Mouse (Mus musculus) midbrain, embryonic 14.5 days (tissue): Measurements from ENCODE around the gene Inafm2. TPM values are rescaled to one million over a fixed set of nuclear protein-coding genes. Genes with fewer than 3 reads are reported as not detected.

ENCODE experiments used
- ATAC-seq: fragments of 200-750 bp; cut with Nextera tagmentation; 2 replicates; pipeline ENCODE4 v1.8.0; 2017; ENCODE audit warnings: moderate number of reproducible peaks, moderate library complexity; ENCODE audit not compliant: low FRiP score, low TSS enrichment
- DNase-seq: peaks from one replicate; pipeline ENCODE4 v3.0.0-alpha.2; 2015
- H3K27ac ChIP-seq: fragments of 300-500 bp; sonication (generic); replicated peaks from 2 replicates; pipeline ENCODE4 v1.5.1; 2014; ENCODE audit warnings: mild to moderate bottlenecking, low read depth, low read length, moderate library complexity
- H3K27me3 ChIP-seq: fragments of 300-500 bp; sonication (generic); 2 replicates; pipeline ENCODE4 v1.6.1; 2014; ENCODE audit warnings: low read length, control low read depth, mixed read lengths; ENCODE audit not compliant: control insufficient read depth, insufficient read depth
- H3K36me3 ChIP-seq: fragments of 300-500 bp; sonication (generic); 2 replicates; pipeline ENCODE4 v1.6.1; 2014; ENCODE audit warnings: low read length, control low read depth; ENCODE audit not compliant: control insufficient read depth, insufficient read depth
- H3K4me1 ChIP-seq: fragments of 300-500 bp; sonication (generic); 2 replicates; pipeline ENCODE4 v1.6.1; 2014; ENCODE audit warnings: mild to moderate bottlenecking, antibody characterized with exemption, low read length, control low read depth; ENCODE audit not compliant: control insufficient read depth, insufficient read depth
- H3K4me2 ChIP-seq: fragments of 300-500 bp; sonication (generic); 2 replicates; pipeline ENCODE4 v1.6.1; 2014; ENCODE audit warnings: mild to moderate bottlenecking, low read length, moderate library complexity
- H3K4me3 ChIP-seq: fragments of 300-500 bp; sonication (generic); replicated peaks from 2 replicates; pipeline ENCODE4 v1.5.1; 2014; ENCODE audit warnings: low read depth, low read length
- H3K9ac ChIP-seq: fragments of 300-500 bp; sonication (generic); replicated peaks from 2 replicates; pipeline ENCODE4 v1.6.1; 2014; ENCODE audit warnings: mild to moderate bottlenecking, low read length, moderate library complexity
- H3K9me3 ChIP-seq: fragments of 300-500 bp; sonication (generic); 2 replicates; pipeline ENCODE4 v1.6.1; 2016; ENCODE audit warnings: low read length, control low read depth, mixed read lengths; ENCODE audit not compliant: control insufficient read depth
- WGBS: fragments of 180-500 bp; shearing (Covaris S2); extraction: QIAGEN DNeasy Blood & Tissue Kit; methylation state at CpG from one replicate; pipeline ENCODE4 v1.1.7; 2014; 5-methylcytosine and 5-hydroxymethylcytosine counted together
- polyA plus RNA-seq: library from polyadenylated mRNA; unstranded; fragments of >200 nt; fragmentation: Nextera tagmentation; extraction: Ambion mirVana; gene quantifications from 2 replicates; pipeline ENCODE4 v1.2.1, GENCODE M21; 2014

Gene Inafm2
- polyA plus RNA-seq, 1 experiment from 2014 or later: 30.8 TPM

DNA sequence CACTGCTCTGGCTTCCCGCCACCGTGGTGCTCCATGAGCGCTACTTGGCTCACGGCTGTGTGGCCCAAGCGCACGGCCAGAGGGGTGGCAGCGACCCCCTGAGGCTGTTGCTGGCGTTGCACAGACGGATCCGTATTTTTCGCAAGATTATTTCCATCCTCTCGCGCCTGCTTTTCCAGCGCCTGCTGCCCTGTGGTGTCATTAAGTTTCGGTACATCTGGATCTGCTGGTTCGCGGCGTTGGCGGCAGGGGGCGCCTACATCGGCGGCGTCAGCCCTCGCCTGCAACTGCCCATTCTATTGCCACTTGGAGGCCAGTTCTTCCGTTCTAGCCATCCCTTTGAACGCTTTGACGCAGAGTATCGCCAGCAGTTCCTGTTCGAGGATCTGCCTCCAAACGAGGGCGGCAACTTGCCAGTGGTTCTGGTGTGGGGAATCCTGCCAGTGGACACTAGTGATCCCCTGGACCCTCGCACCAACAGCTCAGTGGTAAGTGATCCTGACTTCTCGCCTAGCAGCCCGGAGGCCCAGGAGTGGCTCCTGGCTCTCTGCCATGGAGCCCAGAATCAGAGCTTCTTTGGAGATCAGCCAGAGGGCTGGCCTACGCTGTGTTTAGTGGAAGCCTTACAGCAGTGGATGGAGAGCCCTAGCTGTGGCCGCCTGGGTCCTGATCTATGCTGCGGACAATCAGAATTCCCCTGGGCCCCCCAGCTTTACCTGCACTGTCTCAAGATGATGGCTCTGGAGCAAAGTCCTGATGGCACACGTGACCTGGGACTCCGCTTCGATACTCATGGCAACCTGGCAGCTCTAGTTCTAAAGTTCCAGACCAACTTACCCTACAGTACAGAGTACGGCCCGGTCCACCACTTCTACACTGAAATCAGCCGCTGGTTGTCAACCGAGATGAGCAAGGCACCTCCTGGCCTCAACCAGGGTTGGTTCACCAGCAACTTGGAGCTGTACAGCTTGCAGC lies 45.3 kb downstream of the Inafm2 start:
- Histone ChIP-seq H3K27me3 (no peaks in the 10 kb centered on the region), H3K9ac (no peak overlapping the region), H3K27ac (no peak overlapping the region), H3K4me2 (peak overlapping the region; percentile 6; the same call in 1 of the 2 replicates), H3K4me3 (no peak overlapping the region), H3K4me1 (no peaks in the 10 kb centered on the region), H3K36me3 (peaks cover 63% of the 10 kb centered on the region), H3K9me3 (no peaks in the 10 kb centered on the region)
- DNase-seq: peak; percentile 70
- 0 out of 2 replicates have a peak, but pooled peaks have one; percentile 32 for ATAC-seq
- 24% methylated on average over 44 of the region's 44 CpGs for WGBS

DNA sequence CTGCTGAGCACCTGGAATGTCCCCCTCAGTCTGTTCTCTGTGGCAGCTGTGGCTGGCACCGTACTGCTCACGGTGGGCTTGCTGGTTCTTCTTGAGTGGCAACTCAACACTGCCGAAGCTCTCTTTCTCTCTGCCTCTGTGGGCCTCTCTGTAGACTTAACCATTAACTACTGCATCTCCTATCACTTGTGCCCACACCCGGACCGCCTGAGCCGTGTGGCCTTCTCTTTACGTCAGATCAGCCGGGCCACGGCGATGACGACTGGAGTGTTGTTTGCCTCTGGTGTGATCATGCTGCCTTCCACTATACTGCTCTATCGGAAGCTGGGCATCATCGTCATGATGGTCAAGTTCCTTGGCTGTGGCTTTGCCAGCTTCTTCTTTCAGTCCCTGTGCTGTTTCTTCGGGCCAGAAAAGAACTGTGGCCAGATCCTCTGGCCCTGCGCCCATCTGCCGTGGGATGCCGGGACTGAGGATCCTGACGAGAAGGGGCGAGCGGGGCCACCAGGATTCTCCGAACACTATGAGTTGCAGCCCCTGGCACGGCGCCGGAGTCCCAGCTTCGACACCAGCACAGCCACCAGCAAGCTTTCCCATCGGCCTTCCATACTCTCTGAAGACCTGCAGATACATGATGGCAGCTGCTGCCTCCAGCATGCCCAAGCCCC lies 46.2 kb downstream of the Inafm2 start:
- peaks cover 54% of the 10 kb centered on the region for H3K36me3 ChIP-seq

DNA sequence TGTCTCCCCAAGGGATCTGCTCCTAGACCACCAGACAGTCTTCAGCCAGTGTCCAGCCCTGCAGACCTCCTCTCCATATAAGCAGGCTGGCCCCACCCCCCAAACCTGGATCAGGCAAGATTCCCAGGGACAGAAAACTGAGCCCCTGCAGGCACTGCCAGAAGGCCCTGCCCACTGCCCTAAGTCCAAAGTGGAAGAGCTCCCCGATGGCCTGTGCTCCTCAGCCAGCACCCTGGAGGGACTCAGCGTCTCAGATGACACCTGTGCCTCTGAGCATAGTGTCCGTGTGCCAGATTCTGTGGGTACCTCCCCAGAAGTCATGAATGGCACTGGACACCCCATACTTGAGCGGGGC lies 46.7 kb downstream of the Inafm2 start:
- H3K4me2 ChIP-seq: no peak overlapping the region
- H3K9me3 ChIP-seq: no peaks in the 10 kb centered on the region
- WGBS: 82% methylated on average over 4 of the region's 4 CpGs

More for the DNA sequence above, 46.2 kb downstream of the Inafm2 start:
- DNase-seq: no peak
- ATAC-seq: no peak
- Histone ChIP-seq H3K4me3 (no peak overlapping the region), H3K27ac (no peak overlapping the region), H3K27me3 (no peaks in the 10 kb centered on the region), H3K4me2 (no peak overlapping the region), H3K4me1 (no peaks in the 10 kb centered on the region), H3K9ac (no peak overlapping the region), H3K9me3 (no peaks in the 10 kb centered on the region)
- WGBS: 96% methylated on average over 26 of the region's 26 CpGs

DNA sequence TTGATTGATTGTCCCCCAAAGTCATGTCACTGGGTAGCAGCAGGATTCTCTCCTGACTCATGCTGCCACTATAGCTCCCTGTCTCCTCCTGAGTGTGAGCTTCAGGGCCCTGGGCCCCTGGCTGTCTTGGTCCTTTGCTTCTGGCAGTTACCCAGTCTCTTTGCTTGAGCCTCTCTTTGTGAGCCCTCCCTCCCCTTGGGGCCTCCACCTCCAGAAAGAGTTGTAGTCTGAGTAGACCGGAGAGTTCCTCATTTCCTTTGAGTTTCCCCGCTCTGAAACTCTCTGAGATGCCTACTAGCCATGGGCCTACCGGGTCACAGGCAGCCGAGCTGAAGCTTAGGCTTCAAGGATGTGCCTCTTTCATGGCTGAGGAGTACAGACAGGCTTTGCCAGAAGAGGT lies 48.1 kb downstream of the Inafm2 start:
- Histone ChIP-seq H3K9ac (no peak overlapping the region), H3K4me3 (no peak overlapping the region), H3K4me1 (no peaks in the 10 kb centered on the region), H3K36me3 (peaks cover 41% of the 10 kb centered on the region), H3K27ac (no peak overlapping the region), H3K9me3 (no peaks in the 10 kb centered on the region), H3K4me2 (no peak overlapping the region), H3K27me3 (no peaks in the 10 kb centered on the region)
- no peak for ATAC-seq
- DNase-seq: no peak
- WGBS: 93% methylated on average over 4 of the region's 4 CpGs

More for the DNA sequence above, 46.7 kb downstream of the Inafm2 start:
- DNase-seq (no peak), ATAC-seq (no peak)
- Histone ChIP-seq H3K9ac (no peak overlapping the region), H3K4me1 (no peaks in the 10 kb centered on the region), H3K4me3 (no peak overlapping the region), H3K27me3 (no peaks in the 10 kb centered on the region), H3K27ac (no peak overlapping the region), H3K36me3 (peaks cover 49% of the 10 kb centered on the region)

Other genes with a start within 250 kb of the Inafm2 start
- gene Bmf, start 196.1 kb upstream of the Inafm2 start, polyA plus RNA-seq: 1.9 and 2.8 TPM in 2 replicates
- gene Bub1b, start 147.5 kb upstream of the Inafm2 start, polyA plus RNA-seq: 8.4 and 19.7 TPM in 2 replicates
- 32.4 and 38.4 TPM in 2 replicates for gene Pak6, start 82.5 kb upstream of the Inafm2 start, polyA plus RNA-seq
- gene Ankrd63, start 41.8 kb upstream of the Inafm2 start, polyA plus RNA-seq: not detected in 2 replicates
- gene Plcb2, start 17.3 kb upstream of the Inafm2 start, polyA plus RNA-seq: 0.40 and 0.74 TPM in 2 replicates
- gene Ccdc9b, start 16.9 kb downstream of the Inafm2 start, polyA plus RNA-seq: 0.59 and 0.73 TPM in 2 replicates
- not detected in 2 replicates for gene Phgr1, start 27.0 kb downstream of the Inafm2 start, polyA plus RNA-seq
- 49.8 and 50.4 TPM in 2 replicates for gene Disp2, start 34.0 kb downstream of the Inafm2 start, polyA plus RNA-seq
- gene Knstrn, start 68.2 kb downstream of the Inafm2 start, polyA plus RNA-seq: 17.8 and 32.5 TPM in 2 replicates
- 32.0 and 33.8 TPM in 2 replicates for gene Ivd, start 116.2 kb downstream of the Inafm2 start, polyA plus RNA-seq
- gene Bahd1, start 154.6 kb downstream of the Inafm2 start, polyA plus RNA-seq: 2.0 and 5.2 TPM in 2 replicates
- gene Chst14, start 180.7 kb downstream of the Inafm2 start, polyA plus RNA-seq: 3.0 and 7.1 TPM in 2 replicates